Comparison of ENCODE assay signal across 24 mouse cellular contexts in the genomic region with DNA sequence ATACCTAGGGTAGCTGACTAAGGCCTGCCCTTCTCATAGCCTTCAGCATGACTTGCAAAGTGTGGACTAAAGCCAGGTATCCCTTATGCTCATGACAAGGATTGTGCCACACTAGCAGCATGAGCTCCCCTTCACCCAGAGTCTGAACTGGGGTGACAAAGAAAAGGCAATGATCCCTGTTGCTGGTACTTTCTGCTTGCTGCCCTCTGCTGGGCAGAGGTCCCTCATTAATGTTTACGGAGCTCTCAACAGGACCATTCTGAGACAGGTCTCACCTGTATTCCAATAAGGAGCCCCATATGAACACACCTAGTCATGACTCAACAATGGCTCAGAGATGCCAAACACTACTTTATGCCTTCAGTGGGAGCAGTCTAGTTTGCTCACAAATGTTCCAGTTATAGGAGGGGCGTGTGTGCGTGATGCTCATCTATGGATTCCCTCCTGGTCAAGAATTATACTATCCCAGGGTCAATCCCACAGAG. TPM values are rescaled to one million over a fixed set of nuclear protein-coding genes. Genes with fewer than 3 reads are reported as not detected.
A peak's percentile ranks its signal among the peaks of the same experiment; 100 is the strongest.
DNase-seq lines count a peak whose midpoint lies in the region; ATAC-seq and TF ChIP-seq lines count a peak whose summit lies in the region.
"Had no signal": no experiment of that assay in that cellular context is flagged by ENCODE, and none has a peak within 500 bp of the region (broad histone marks: within the 10 kb centered on the region; RNA-seq: fewer than 3 reads in every experiment).

No protein-coding gene starts in this region.

- dilution Hi-C loops in CH12.LX (cut with MboI; ENCODE audit: extremely low pct_ligation_motif_present, extremely low pct_unique_long_range_greater_than_20kb, low sequenced_read_pairs) = no loop called here

- H3K9me3 ChIP-seq in CH12.LX (replicated peaks; ENCODE audit: low read length) = no peaks in the 10 kb centered on the region
- H3K9me3 ChIP-seq: embryonic facial prominence, embryonic 13.5 days; forebrain, embryonic 15.5 days; heart, embryonic 13.5 days; stomach, embryonic 15.5 days had no signal

- TF ChIP-seq EP300 in CH12.LX (IDR thresholded peaks at IDR 0.05; ENCODE audit: low read length) = no peak

- TF ChIP-seq RAD21 in CH12.LX (IDR thresholded peaks at IDR 0.05; ENCODE audit: low read depth, low read length) = no peak; the same call in 1 of the 2 replicates

- no peaks in the 10 kb centered on the region for H3K36me3 ChIP-seq in CH12.LX (replicated peaks in 1 of 2; ENCODE audit: control insufficient read depth in 1 of 2, insufficient read depth in 1 of 2, low read length in 1 of 2)
- H3K36me3 ChIP-seq: embryonic facial prominence, embryonic 13.5 days; forebrain, embryonic 15.5 days; heart, embryonic 13.5 days; stomach, embryonic 15.5 days had no signal

- peak in 1 of 2 experiments; percentile 16; a peak in 1 of 4 replicates for TF ChIP-seq CTCF in CH12.LX (conservative IDR thresholded peaks at IDR 0.05 in 1 of 2, IDR thresholded peaks at IDR 0.05 in 1 of 2; ENCODE audit: low read depth in 2 of 2, low read length in 2 of 2)
- TF ChIP-seq CTCF in left cerebral cortex, adult 2 months (IDR thresholded peaks at IDR 0.05) = no peak

- DNase-seq in heart, adult 11 months = peak; percentile 55
- DNase-seq in heart, adult 9 months (ENCODE audit: low spot score in 2 of 2) = no peak
- peak; percentile 24 for DNase-seq in kidney, postnatal 14 days
- no peak for DNase-seq in kidney, adult 11 months
- DNase-seq in CH12.LX (ENCODE audit: extremely low read depth) = no peak
- peak; percentile 10 for DNase-seq in lung, postnatal 14 days
- DNase-seq in left cerebral cortex, adult 2 months (ENCODE audit: extremely low spot score in 1 of 2, low spot score in 2 of 2) = no peak
- DNase-seq: adrenal gland, postnatal 14 days; cerebellum, adult 8-10 months; cerebellum, postnatal 36 days; embryo, embryonic 11 days; gastrocnemius, postnatal 10 days; heart, postnatal 14 days; left cerebral cortex, postnatal 4 days; right cerebral cortex, adult 18-20 months; right cerebral cortex, postnatal 4 days had no signal

- H3K4me1 ChIP-seq in CH12.LX (ENCODE audit: control insufficient read depth in 1 of 2, insufficient read depth in 2 of 2) = no peaks in the 10 kb centered on the region
- H3K4me1 ChIP-seq: embryonic facial prominence, embryonic 13.5 days had no signal

- H3K4me2 ChIP-seq in CH12.LX (ENCODE audit: insufficient read depth, low read depth, poor library complexity, severe bottlenecking) = no peak overlapping the region
- H3K4me2 ChIP-seq: embryonic facial prominence, embryonic 13.5 days; forebrain, embryonic 15.5 days; heart, embryonic 13.5 days; midbrain, embryonic 11.5 days; stomach, embryonic 15.5 days had no signal

- in situ Hi-C loops in CH12.LX (cut with MboI; ENCODE audit: low pct_ligation_motif_present, low pct_unique_long_range_greater_than_20kb, low sequenced_read_pairs) = no loop called here

- no peak for ATAC-seq in frontal cortex, adult (ENCODE audit: low TSS enrichment)
- ATAC-seq: forebrain, embryonic 15.5 days had no signal

- H3K4me3 ChIP-seq in CH12.LX (replicated peaks in 1 of 3; ENCODE audit: low read depth in 2 of 3, low read length in 2 of 3, poor library complexity in 1 of 3) = no peak overlapping the region
- no peak overlapping the region for H3K4me3 ChIP-seq in left cerebral cortex, adult 2 months
- H3K4me3 ChIP-seq: embryonic facial prominence, embryonic 13.5 days; forebrain, embryonic 15.5 days; heart, embryonic 13.5 days; stomach, embryonic 15.5 days had no signal

- H3K9ac ChIP-seq in CH12.LX (ENCODE audit: insufficient read depth, low read depth) = no peak overlapping the region
- H3K9ac ChIP-seq: embryonic facial prominence, embryonic 13.5 days; forebrain, embryonic 15.5 days; heart, embryonic 13.5 days; stomach, embryonic 15.5 days had no signal

- H3K27ac ChIP-seq in CH12.LX (ENCODE audit: insufficient read depth, low read depth) = no peak overlapping the region
- no peak overlapping the region for H3K27ac ChIP-seq in left cerebral cortex, adult 2 months
- H3K27ac ChIP-seq: embryonic facial prominence, embryonic 13.5 days; forebrain, embryonic 15.5 days; heart, embryonic 13.5 days; stomach, embryonic 15.5 days had no signal

- H3K27me3 ChIP-seq in CH12.LX (replicated peaks) = peaks cover 8% of the 10 kb centered on the region
- H3K27me3 ChIP-seq: embryonic facial prominence, embryonic 13.5 days; forebrain, embryonic 15.5 days; heart, embryonic 13.5 days; stomach, embryonic 15.5 days had no signal

- TF ChIP-seq POLR2A in CH12.LX (IDR thresholded peaks at IDR 0.05; ENCODE audit: low read depth, low read length) = no peak

- intact Hi-C loops in left cerebral cortex, adult 2 months (cut with DNase I) = no loop called here

- no peaks in the 10 kb centered on the region for H3K79me2 ChIP-seq in CH12.LX (replicated peaks; ENCODE audit: control insufficient read depth, extremely low read depth, insufficient read depth, poor library complexity, severe bottlenecking)

TF ChIP-seq in CH12.LX, 34 proteins besides CTCF, POLR2A, EP300 and RAD21:
- TF ChIP-seq USF2 (conservative IDR thresholded peaks at IDR 0.05; ENCODE audit: low read depth, low read length) (no peak), SMC3 (IDR thresholded peaks at IDR 0.05; ENCODE audit: low read depth, low read length) (peak; percentile 13; the same call in 1 of the 2 replicates)

RNA-seq across cellular contexts. Expression of gene Shh, which starts 52.0 kb away (rescaled TPM):
- total RNA-seq in CH12.LX (2012; rRNA removed) = not detected in 2 replicates
- not detected in 2 replicates for total RNA-seq in CH12.LX (2014; rRNA removed)
- polyA plus RNA-seq in CH12.LX (2012; ENCODE audit: insufficient read length, low read depth) = not detected in 2 replicates
- total RNA-seq in left cerebral cortex, adult 2 months (2021) = 1 to 10 TPM; 3.2 TPM
- total RNA-seq: gastrocnemius, postnatal 10 days; granulocyte monocyte progenitor cell, adult 5-6 weeks; heart, postnatal 14 days; megakaryocyte progenitor cell, adult 5-6 weeks had no signal

Comparison
In these comparisons a context has a peak if more than half of its experiments do, and no peak if none do; other contexts are left out.
1. DNase-seq: peak in heart, adult 11 months (single experiment), kidney, postnatal 14 days (single experiment) and lung, postnatal 14 days (single experiment); none in heart, adult 9 months (0 of 2), kidney, adult 11 months (single experiment), CH12.LX (single experiment) and left cerebral cortex, adult 2 months (0 of 2).
2. RNA of gene Shh, which starts 52.0 kb away (total RNA-seq): 3.2 TPM in left cerebral cortex, adult 2 months; not detected in CH12.LX; every median in the first group is over 4 times any median in the second.